Mouse (Mus musculus): ENCODE results near the gene 1500015O10Rik.

Gene 1500015O10Rik

DNA sequence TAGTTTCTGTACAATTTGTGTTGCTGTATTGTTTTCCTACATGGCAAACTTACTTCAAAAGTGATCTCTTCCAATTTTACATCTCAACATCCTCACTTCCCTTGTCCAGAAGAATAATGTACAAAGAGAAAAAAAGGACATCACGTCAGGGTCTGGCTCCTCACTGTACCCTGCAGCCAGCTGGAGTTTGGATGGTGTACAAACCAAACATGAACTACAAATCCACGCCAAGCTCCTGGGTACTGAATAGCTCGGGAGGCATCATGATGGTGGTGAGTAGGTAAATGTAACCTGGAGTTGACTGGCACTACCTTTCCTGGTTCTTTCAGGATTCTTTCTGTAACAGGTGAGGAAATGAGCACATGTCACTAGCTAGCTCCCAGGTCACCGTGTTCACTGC, 43.7 kb downstream of the 1500015O10Rik start:
- no peak for DNase-seq (ENCODE audit: low read depth, low spot score)

DNA sequence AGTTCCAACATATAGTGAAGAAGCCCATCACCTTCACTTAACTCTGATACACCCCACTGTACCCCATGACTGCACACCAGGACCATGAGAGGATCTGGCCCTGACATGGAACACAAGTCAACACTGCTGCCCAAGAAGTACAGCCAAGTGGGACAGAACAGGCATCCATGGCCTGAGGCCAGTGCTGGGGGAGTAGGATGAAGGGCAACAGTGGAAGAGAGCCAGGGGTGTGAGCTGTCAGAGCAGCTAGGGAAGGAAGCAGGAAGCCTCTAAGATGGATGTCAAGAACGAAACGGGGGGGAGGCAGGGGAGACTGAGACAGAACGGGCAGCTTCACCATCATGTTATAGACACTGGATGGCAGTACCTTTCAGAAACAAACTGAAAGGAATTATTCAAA, 45.7 kb downstream of the 1500015O10Rik start:
- DNase-seq (ENCODE audit: low read depth, low spot score), result no peak

DNA sequence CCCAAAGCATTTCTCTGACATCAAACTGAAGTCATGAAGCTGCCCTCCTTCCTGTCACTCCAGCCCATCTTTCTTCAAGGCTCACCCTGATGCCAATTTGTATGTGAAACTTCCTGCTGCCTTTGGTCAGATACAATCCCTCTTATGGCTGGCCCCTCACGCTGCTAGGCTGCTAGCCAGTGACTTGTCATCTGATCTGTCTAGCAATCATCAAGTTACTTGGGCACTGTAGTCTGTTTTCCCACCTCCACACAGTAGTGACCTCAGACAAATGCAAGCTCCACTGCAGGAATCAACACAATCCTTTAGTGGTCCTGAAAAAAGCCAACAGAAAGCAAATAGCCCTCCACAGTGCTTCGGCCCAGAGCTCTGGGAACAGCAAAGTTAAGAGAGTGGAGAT, 50.8 kb downstream of the 1500015O10Rik start:
- DNase-seq (ENCODE audit: low read depth, low spot score), result no peak

DNA sequence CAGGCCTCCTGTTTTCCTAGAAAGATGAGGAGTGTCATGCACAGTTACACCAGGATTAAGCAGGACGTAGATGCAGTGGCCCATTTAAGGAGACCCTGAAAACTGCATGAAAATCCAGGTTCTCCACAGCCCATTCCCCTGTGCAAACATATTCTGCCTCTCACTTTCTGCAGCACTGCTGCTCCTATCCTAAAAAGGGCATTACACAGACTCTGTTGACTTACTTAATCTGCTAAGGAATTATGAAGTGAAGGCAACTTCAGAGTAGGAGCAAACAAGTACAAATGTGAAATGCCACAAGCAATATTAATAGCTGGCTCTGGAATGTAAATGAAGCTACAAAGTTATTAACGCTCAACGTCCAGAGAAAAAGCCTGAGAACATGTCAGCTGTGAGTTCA, 51.3 kb downstream of the 1500015O10Rik start:
- DNase-seq (ENCODE audit: low read depth, low spot score), result no peak

DNA sequence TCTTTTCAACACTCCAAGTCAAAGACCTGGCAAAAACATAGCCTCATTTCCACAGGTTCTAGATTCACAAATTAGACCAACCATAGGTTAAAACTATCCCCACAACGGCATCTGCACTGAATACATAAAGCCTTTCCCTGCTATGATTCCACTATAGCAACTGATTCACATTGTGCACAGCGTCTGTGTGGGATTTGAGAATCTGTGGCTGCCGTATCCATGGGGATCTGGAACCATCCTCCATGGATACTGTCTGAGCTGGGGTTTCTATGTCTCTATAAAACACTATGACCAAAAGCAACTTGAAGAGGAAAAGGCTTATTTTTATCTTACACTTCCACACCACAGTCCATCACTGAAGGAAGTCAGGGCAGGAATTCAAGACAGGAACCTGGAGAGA, 52.3 kb downstream of the 1500015O10Rik start:
- DNase-seq (ENCODE audit: low read depth, low spot score), result no peak

DNA sequence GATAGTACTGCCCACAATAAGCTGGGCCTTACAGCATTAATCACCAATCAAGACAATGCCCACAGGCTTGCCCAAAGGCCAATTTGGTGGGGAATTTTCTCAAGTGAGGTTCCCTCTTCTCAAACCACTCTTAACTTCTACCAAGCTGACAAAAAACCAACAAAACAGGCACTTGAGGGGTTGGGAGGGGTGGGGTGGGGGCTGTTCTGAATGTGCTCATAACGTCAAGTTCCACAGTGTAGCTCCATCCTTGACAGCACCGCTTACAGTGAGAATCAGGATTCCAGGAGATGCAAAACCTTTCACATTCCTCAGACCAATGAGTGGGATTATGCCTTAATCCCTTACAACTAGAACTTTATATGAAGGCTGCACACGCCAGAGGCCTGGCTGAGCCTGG, 52.8 kb downstream of the 1500015O10Rik start:
- no peak for DNase-seq (ENCODE audit: low read depth, low spot score)

DNA sequence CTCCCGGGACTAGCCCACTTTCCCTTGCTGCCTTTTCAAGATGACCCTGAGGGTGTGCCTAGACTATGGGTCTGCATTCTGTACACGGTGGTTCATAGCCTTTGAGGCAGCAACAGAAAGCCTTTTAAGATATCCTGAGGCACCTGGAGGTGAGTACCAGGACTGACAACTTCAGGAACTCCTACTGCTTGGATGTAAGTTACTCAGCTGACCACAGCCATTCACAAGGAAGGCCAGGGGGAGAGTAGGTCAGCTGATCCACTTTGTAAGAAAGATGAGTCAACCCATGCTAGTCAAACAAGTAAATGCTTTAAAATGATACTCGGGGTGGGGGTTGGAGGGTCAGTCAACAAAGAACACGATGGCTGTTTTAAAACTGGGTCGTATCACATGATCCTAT, 54.9 kb downstream of the 1500015O10Rik start:
- DNase-seq (ENCODE audit: low read depth, low spot score), result no peak

DNA sequence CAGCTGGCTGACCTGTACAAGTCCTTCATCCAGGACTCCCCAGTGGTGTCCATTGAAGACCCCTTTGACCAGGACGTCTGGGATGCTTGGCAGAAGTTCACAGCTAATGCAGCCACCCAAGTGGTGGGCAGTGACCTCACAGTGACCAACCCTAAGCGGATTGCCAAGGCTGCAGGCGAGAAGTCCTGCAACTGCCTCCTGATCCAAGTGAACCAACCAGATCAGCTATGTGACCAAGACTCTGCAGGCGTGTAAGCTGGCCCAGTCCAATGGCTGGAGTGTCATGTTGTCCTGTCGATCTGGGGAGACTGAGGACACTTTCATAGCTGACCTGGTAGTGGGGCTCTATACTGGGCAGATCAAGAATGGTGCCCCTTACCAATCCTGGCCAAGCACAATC, 56.3 kb downstream of the 1500015O10Rik start:
- no peak for DNase-seq (ENCODE audit: low read depth, low spot score)

DNA sequence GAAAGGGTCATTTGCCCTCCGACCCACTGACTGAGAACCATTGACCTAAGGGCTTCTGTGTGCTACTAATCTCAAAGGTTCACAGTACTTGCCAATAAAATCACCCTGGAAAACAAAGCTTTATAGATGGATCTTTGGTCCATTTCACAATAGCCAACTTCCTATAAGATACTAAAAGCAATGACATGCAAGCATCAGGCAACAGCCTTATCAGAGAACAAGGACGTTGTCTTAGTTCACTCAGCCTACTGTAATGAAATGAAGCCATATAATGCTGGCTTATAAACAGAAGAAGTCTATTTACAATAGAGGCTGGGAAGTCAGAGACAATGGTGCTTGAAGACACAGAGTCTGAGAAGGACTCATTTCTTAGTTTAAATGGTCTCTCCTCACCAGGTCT, 59.4 kb downstream of the 1500015O10Rik start:
- no peak for DNase-seq (ENCODE audit: low read depth, low spot score)
